Mouse (Mus musculus): Measurements from ENCODE around the gene Dync2li1.

Dync2li1 gene

DNA sequence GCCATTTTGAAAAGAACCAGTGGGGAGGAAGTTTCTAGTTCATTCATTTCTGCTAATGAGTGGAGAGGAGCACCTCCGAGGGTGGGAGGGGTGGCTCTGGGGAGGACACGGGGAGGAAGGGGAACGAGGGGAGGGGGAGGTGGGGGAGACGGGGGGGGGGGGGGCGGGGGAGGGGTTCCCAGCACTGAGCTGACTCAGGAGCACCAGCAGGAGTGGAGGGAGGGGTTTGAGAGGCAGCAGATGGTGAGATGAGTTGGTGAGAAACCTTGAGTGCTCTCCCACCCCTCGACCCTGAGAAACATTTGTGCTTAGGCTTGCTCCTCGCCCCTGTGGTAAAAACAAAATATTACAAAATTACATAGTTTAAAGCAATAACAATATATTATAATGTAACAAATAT lies 19.6 kb downstream of the Dync2li1 start:
- no peak for DNase-seq (ENCODE audit: low spot score in 2 of 2)

DNA sequence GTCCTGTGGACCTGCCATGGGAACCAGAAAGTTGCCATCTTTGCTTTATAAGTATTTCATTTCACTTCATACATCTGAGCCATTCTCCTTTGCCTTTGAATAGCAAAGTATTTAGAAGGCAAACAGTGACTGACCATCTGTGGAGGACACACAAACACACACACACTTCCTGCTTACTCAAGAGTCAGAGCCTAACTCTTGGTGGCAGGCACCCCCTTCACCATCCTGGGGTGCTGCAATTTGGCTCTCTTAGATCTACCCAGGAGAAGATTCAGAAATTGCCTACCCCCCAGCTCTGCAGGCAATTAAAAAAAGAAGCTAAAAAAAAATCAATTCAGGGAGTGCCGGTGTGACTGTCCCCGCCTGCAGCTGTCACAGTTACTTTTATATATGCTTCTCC lies 20.2 kb downstream of the Dync2li1 start:
- no peak for DNase-seq (ENCODE audit: low spot score in 2 of 2)

DNA sequence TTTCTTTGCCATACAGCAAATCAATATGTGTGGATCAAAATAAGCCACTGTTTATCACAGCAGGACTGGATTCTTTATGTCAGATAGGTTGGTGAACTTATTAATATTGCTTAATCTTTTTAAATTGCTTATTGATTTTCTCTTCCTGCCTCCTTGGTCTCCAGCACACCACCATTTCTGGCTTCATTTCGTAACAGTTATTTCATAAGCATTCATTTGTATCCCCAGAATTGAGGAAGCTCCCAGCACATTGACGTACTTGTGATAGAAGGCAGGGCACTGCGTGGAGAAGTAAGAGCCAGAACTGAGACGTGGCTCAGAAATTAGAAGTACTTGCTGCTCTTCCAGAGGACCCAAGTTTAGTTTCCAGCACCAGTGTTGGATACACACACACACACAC lies 21.3 kb downstream of the Dync2li1 start:
- no peak for DNase-seq (ENCODE audit: low spot score in 2 of 2)

DNA sequence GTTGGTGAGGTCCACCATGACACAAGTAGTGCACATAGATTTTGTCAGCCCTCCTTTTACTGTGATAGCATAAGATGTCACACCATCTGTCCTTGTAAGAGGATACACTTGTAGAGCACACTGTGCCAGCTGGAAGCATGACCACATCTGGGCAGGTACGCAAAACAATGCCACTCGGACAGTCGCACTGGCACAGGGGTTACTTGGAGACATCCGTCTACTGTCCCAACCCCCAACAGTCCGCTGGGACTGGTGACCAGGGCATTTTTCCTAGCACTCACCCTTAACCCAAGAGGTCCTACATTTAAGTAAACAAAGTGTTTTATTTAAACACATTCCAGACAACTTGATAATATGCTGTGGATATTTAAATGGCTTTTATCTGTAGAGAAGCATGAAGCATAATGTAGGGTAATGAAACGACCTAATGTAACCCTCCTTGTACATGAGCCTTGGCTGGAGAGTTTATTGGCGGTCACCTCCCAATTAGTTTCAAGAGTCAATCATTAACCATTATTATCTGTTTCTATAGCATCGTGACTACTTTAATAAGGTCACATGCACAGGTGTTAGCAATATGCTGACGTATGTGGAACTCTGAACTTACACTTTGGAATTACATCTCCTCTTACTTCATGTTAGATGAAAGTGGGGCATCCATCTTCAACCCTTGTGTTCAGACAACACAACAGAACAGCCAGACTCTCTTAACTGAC lies 24.2 kb downstream of the Dync2li1 start:
- no peak for DNase-seq (ENCODE audit: low spot score in 2 of 2)

DNA sequence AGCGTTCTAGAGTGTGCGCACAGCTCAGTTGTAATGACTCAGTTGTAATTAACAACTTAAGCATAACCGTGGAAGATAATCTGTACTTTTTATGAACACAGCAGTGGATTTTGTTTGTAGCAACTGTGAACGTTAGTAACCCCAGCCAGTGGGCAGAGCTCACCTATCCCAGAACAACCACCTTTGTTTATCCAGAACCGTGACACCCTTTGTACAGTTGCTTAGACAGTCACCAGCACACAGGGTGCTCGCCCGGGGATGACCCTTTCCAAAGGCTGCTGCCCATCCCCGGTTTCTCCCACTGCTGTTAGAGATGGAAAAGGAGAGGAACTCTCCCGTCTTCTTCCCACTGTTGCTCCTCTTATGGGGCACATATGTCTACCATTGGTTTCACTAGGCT lies 27.2 kb downstream of the Dync2li1 start:
- DNase-seq (ENCODE audit: low spot score in 2 of 2) = no peak

DNA sequence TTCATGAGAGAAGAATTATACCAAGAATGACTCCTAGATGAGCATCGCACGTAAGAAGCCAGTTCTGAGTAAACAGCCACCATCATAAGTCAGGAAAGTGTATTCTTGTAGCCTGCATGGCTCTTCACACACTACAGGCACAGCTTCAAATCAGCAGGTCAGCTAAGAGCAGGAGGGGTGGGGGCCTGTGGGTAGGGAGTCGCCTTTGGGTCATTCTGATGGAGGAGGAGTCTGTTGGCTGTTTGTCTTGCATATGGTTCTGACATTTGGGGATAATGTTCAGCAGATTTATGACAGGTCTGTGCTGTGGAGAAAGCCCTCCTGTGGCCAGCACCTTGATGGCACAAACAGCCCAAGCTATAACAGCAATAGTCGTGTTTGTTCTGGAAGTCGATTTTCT lies 29.9 kb downstream of the Dync2li1 start:
- no peak for DNase-seq (ENCODE audit: low spot score in 2 of 2)

DNA sequence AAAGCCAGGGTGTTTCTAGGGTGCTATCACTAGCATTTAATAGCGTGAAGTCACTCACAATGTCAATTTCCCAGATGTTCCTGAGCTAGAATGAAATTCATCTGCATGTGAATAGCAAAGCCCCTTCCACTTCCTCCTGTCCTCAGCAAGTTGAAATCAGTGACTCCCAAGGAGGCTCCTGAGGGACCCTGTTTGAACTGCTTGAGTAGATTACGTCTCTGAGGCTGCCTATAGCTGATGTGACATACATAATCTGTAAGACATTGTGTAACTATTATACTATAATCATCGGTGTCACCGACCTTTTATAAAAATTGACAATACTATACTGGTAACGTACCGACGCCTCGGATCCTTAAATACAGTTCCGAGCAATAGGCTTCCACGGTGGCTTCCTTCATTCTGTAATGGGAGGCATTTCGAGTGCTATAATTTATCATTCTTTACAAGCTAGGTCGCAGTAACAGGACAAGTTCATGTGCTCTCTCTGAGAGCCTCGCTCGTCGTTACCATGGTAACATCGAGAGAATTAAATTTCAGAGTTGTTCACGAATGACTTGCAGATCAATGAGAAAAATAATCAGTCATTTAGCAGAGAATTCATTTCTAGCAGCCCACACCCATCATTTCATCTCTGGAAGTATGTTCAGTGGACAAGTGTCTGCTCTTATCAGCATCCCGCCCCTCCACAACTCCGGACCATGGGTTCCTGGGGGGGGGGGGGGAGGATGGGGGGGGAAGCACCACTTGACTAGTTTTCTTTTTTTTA lies 30.5 kb downstream of the Dync2li1 start:
- DNase-seq (ENCODE audit: low spot score in 2 of 2) = no peak

DNA sequence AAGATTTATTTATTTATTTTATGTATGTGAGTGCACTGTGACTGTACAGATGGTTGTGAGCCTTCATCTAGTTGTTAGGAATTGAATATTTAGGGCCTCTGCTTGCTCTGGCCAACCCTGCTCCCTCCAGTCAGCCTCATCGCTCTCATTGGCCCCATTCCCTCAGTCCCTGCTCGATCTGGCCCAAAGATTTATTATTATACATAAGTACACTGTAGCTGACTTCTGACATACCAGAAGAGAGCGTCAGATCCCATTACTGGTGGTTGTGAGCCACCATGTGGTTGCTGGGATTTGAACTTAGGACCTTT lies 31.1 kb downstream of the Dync2li1 start:
- DNase-seq (ENCODE audit: low spot score in 2 of 2) = no peak

DNA sequence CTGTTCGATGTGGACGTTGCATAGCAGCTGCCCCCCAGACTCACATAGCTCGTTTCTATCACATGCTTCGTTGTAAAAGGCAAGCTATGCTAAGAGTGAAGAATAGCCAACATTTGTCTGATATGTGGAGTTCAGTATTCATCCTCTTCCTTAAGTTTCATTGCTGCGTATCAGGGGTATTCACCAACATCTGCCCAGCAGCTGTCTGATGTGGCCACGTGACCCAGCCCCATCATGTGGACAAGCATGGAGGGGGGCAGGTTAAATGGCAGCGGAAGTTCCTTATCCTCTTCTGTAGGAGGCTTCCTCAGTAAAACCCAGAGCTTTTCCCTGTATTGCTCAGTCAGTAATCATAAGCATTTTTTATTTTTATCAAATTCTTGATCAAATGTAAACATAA lies 31.5 kb downstream of the Dync2li1 start:
- DNase-seq (ENCODE audit: low spot score in 2 of 2) = no peak

DNA sequence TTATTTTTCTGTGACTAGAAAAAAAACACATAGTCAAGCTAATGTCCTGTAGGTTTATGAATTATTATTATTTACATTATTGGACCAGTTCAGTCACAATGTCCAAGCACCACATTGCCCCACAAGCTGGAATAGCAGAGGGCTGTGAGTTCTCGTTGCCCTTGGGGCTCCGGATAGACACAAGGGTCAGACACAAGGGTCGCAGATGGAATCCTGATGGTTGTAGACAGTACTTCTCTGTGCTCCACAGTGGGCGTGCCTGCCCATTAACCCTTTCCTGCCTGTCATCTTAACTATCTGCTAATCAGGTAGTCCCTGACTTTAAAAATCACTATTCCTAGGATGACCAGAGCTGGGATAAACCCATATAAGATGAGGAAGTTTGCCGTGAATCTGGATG lies 31.9 kb downstream of the Dync2li1 start:
- no peak for DNase-seq (ENCODE audit: low spot score in 2 of 2)

DNA sequence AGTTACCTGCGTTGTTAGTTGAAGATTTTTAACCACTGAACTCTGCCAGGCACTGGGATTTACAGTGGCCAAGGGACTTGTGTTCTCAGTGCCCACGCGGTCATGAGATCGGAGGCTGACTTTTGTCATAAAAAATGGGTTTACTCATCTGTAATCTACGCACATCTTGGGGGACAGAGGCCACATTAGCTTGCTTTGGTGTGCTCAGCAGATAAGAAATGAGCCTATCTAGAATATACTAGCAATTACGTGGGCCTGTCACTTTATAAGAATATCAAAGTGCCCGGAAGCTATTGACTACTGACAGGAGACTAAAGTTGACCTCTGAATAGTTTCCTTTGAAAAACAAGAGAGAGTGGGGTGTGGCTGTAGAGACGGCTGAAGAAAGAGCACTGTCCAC lies 32.7 kb downstream of the Dync2li1 start:
- no peak for DNase-seq (ENCODE audit: low spot score in 2 of 2)

DNA sequence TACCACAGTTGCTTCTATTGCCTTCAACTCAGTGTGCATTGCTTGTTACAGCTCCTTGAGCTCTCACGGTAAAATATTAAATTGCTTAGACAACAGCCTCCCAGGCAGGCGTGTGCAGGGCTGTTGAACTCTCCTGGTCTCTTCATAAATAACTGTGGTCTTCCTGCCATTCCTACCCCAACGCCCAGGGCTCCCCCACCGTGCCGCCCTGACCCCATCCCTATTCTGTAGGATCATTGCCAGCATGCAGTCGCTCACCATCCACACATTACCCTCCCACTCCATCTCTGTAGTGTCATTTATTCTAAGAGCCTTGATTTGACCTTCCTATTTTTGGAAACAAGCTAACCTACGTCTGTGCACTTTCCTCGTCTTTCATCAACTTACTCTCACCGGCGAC lies 38.8 kb downstream of the Dync2li1 start:
- no peak for DNase-seq (ENCODE audit: low spot score in 2 of 2)

DNA sequence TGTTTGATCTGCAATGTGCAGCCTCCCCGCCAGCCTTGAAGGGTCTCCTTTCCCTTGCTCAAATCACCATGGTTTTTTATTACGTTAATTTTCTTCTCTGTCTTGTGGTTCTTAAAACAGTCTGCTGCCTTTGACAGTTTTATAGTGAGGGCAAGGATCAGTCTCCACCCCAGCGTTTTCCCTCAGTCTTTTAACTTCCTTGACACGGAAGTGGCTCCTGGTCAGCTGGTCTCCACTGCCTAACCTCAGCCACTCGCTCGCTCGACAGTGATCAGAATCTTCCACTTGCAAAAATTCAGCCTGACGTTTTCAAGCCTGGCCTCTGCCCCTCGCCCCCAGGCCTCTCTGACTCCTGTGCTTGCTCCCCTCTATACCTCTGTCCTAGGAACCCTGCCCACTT lies 39.4 kb downstream of the Dync2li1 start:
- no peak for DNase-seq (ENCODE audit: low spot score in 2 of 2)

DNA sequence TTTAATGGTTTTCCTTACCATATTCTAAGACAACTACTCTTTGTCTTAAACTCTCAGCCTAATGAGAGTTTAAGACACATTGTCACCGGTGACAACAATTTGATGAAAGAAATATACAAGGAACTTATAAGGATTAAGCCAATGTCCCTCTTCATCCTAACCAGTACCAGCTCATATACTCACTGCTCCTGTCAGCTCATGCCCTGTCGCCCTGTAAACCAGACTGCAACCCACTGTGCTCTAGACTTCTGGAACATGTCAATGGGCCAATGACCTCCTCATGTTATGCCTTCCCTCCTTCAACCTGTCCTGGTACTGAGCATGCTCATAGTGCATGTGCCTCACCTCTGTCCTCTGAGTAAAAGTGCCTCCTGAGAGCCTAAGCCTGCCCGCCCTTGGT lies 41.6 kb downstream of the Dync2li1 start:
- no peak for DNase-seq (ENCODE audit: low spot score in 2 of 2)

DNA sequence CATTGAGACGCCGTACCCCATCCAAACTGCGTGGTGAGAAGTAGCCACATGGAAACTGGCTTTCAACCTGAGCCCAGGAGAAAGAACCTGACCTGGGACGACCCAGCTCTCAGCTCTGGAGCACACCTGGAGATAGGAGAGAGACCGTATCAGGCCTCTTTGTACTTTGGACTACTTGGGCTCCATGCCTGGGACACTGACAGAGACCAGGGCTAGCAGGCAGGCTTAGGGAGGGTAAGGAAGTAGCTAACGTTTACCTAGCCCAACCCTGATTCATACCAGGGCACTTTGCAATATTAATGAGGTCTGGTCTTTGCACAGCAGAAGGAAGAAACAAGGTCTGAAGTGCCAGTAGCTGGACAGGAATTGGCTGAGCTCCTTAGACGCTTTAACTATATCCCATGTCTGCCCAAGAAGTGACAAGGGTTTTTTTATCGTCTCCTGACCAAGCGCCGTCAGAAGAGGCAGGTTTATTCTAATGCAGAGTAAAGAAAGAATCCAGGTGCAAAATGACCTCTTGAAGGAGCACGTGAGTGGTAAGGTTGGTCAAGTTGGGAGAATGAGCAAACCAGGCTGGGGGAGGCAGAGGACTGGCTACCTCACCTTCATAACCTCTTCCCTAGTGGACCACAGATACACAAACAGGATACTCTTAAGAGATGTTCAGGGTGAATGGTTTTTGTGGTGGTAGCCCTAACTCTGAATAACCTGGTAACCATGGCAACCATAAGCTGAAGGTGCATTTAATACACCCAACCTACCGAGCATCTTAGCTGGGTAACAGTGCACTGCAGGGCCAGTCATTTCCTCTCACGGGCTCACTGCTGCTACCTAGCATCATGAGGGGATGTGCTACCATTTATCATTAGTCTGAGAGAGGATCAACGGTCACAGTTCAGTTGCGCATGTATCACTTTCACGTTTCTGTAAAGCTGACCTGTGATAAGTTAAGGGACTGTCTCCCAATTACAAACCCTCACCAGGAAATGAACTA lies 46.4 kb downstream of the Dync2li1 start:
- no peak for DNase-seq (ENCODE audit: low spot score in 2 of 2)

DNA sequence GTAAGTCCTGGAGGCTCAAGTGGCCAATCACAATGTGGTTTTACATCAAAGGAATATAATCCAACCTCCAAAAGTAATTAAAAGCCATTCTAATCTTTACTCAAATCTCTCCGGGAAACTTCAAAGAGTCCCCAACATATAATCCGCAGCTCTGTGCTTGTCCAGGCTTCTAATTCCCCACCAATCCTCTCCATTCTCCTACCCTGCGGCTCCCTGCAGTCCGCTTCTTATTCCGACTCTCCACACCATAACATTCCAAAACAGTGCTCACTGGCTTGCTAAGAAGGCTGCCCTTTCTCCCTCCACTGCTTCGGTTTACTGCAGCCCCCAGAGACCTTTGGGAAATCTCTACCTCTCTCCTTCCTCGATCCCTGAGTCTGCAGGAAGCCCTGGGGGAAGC lies 47.8 kb downstream of the Dync2li1 start:
- no peak for DNase-seq (ENCODE audit: low spot score in 2 of 2)

DNA sequence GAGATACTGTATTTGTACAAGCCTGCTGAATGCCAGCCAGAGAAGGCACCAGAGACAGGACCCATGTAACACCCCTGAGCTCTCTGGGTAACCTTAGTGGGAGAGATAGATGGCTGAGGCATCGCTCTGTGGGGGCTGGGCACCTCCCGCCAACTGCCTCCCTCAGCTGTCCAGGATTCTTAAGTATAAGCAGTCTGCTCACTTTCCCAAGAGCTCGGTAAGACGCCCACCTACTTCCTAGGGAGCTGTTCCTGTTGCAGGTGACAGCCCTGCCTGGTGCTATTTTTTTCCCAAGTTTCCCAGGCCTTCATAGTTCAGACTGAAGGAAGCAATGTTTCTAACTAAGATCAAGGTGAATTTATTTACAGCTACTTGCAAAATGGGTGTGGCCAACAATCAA lies 48.9 kb downstream of the Dync2li1 start:
- no peak for DNase-seq (ENCODE audit: low spot score in 2 of 2)

DNA sequence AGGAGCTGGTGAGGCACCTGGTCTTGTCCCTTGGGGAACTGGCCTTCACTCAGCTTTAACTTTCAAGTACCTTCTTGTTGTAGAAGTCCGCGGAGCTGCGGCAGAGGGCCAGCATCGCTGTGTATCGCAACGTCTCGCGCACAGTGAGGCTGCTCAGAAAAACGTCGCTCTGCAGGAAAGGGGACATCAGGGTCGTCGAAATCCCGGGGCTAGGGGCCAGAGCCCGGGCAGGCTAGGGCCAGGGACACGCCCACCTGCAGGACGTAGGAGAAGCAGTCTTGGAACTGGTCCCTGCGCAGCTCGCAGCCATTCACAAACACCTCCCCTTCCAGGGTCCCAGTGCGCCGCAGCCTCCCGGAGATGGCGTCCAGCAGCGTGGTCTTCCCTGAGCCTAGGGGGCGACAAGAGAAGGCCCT lies 49.7 kb downstream of the Dync2li1 start, which contains the start of gene Abcg8:
Gene Abcg8 (plus strand): TSS at position 352 of the 416 bp plus-strand sequence.
- DNase-seq (ENCODE audit: low spot score in 2 of 2) = no peak

DNA sequence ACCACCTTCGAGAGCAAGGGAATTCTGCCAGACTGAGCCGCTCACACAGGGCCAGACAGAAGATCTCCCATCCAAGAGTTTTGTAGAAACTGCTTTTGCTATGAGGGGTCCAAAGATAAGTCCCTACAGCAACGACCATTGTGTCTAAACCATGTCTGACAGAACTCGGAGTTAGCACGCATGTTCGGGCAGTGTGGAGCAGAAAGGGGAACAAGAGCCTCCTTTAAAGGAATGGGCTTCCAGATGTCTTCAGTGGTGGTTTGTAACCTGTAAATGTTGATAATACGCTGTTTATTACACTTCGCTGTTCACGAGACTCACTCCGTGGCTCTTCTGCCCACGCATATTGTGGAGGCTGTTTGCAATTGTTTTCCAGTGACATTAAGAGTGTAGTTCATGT lies 51.3 kb downstream of the Dync2li1 start:
- DNase-seq (ENCODE audit: low spot score in 2 of 2) = no peak

DNA sequence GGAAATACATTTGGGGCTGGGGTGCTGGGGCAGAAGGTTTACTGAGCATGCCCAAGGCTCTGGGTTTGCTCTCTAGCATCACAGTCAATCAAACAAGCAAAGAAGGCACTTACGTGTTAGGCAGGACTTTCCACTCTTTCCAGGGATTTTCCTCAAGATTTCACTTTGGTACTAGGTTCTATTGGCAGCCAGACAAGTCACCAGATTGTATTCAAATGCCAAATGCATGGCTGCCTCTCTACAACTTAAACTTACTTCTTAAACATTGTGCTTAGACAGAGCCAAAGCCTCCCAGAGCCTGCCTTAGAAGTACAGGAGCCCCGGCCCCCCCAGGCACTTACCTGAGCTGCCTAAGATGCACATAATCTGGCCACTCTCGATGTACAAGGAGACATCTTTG lies 55.4 kb downstream of the Dync2li1 start:
- no peak for DNase-seq (ENCODE audit: low spot score in 2 of 2)

DNA sequence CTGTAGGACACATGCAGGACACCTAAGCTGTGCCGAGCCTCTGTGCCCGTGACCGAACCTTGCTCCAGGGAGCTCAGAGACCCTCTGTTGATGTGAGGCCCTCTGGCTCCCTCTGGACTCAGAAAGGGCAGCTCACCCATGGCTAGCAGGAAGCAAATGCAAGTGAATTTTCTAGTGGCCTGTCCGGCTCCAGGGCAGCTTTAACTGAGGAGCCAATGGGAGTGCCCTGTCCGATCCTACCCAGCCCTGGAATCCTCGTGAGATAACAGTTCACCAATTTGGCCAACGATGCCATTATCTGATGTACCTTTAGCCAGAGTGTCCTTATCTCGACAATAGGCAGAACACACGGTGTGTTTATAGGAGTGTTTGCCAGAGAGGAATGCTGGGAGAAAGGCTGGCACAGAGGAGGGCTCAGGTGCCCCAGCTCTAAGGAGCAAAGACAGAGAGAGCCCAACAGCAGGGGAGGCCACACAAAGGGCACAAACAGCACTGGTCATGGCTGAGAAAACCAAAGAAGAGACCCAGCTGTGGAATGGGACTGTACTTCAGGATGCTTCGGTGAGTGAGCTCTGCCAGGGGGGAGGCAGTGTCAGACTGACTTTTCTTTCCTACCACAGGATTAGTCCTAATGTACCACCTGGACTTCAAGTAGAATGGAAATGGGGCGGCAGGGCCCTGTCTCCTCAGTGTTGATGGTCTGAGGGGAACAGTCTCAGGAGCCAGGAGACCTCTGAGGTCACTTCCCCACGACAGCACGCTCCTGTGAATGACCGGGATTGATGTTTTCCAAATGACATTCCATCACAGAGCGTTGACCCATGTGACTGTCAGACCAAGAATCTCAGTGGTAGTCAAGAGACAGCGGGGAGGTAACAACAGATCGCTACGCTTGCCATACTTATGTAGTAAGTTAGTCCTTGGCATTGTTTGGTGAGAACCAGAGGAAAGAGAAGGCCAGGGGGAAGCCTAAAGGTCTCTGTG lies 56.7 kb downstream of the Dync2li1 start, which contains the start of gene Abcg5:
Gene Abcg5 (minus strand): TSS at position 278 of the 984 bp plus-strand sequence.
- DNase-seq (ENCODE audit: low spot score in 2 of 2) = no peak
